Mouse (Mus musculus) hematopoietic stem cell, adult 5-6 weeks (primary cell): ENCODE data around the gene Eps15. TPM values are rescaled to one million over a fixed set of nuclear protein-coding genes. Genes with fewer than 3 reads are reported as not detected.

Source experiments
- ATAC-seq, 2 experiments: fragments of 125-278 bp in 1 of 2; replicated peaks in 1 of 2; 2 replicates each; pipeline ENCODE4 v1.8.0; 2016 to 2017; ENCODE audit warnings: inconsistent platforms in 2 of 2, mild to moderate bottlenecking in 2 of 2, moderate number of reproducible peaks in 2 of 2, low read depth in 1 of 2, moderate TSS enrichment in 1 of 2; ENCODE audit not compliant: low FRiP score in 2 of 2, poor library complexity in 2 of 2, severe bottlenecking in 2 of 2, insufficient read depth in 1 of 2, low TSS enrichment in 1 of 2
- total RNA-seq: library from RNA; stranded (forward); fragments of 172-1452, 232-1000 nt; gene quantifications from 2 replicates; pipeline ENCODE4 v1.2.3, GENCODE M21; 2017

The Eps15 gene
- total RNA-seq, 1 experiment from 2014 or later: 44.1 TPM

- ATAC-seq: no peak
Measured at GRCm38 (mm10) chr4:109411377-109411967, 131.4 kb downstream of the Eps15 start.

- ATAC-seq: no peak
Measured at GRCm38 (mm10) chr4:109412233-109412632, 132.2 kb downstream of the Eps15 start.

DNA sequence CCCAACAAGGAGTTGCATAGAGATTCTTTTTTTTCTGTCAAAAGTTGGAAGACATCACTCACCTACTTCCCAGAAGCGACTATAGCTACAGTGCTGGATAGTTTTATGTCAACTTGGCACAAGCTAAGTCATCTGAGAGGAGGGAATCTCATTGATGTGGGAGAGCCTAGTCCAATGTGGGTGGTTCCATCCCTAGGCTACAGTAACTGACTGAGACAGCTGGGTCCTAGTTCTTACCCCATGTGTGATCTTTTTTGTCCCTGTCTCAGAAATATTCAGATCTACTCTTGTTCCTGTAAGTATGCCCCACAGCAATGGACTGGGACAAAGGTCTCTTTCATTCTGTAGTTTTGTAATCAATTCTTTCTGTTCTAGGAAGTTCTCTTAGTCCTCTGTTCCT is 137.9 kb downstream of the Eps15 start:
- ATAC-seq: no peak

DNA sequence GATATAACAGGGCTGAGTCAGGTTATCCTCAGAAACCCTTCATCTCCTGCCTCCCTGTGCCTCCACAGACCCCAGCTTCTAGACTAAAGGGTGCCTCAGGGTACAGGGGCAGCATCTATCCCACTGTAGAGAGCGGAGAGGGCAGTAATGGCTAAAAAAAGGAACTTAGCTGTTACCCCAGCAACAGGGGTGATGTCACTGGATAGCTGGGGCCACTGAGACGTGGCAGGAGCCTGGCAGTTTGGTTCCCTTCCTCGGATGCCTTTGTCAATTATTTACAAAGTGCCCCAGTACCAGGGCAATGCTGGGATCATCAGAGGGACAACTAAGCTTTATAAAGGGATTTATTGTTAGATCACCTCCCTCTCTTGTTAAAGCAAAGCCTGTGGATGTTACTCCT is 138.9 kb downstream of the Eps15 start:
- ATAC-seq: peak; percentile 82 to 93

- no peak for ATAC-seq
Measured at GRCm38 (mm10) chr4:109419563-109419962, 139.5 kb downstream of the Eps15 start.

DNA sequence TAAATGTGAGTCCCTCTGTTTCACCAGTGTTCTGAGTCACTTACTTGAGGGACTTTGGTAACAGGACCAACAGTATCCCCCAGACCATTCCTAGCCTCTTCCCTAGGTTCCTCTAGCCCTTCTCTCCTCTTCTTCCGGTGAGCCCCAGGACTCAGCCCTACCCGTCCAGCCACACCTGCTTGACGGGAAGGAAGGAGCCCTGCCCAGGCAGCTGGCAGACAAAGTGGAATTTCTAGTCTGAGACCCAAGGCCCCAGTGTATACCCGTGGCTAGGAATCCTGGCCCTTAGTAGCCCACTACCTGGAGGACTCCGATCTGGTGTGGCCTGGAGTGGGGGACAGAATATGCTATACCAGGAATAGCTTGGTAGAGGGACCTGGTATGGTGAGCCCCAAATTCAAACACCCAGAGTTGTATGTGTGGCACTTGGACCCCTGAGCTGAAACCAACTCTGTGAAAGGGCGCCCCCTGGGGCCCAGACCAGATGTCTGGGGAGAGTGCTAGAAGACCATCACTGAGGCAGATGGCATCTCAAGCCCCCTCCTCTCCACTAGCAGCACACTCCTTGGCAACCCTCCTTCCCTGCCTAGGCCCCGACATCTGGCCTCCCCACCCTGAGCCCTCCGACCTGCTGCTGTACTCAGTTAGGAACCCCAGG is 140.2 kb downstream of the Eps15 start:
- ATAC-seq: 0 out of 4 replicates have a peak, but pooled peaks of 1 of the 2 experiments have one; percentile 20

DNA sequence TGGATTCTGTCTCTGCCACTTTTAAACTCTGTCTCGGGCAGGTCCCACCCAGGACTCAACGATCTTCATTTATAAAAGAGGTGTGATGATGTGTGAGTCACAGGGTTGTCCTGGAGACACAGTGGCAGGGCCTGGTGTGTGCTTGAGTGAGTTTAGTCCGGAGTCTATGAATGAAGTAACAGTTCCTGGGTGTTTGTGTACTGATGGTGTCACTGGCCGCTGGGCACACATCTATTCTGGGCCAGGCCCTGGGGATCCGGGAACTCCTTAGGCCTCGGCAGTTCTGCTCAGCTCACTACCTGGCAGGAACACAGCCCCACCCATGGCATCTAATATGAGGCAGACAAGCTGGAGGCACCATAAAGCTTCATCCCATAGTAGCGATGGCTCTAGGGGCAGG is 141.5 kb downstream of the Eps15 start:
- ATAC-seq: no peak

DNA sequence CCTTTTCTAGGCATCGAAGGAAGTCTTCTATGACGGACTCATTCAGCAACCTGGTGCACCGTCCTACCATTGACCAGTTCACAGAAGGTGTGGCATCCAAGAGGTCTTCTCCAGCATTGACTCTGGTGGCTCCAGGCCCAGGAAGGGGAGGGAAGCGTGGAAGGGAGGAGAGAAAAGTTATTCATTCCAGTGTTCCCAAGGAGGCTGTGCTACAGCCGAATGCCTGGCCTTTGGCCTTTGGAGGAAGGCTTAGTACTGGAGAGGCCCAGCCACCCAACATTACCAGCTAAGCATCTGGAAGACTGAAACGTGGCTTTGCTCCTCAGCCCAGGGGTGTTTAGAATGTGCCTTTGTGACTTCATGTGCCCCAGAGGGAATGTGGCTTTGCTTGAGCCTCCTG is 142.4 kb downstream of the Eps15 start:
- no peak for ATAC-seq

- no peak for ATAC-seq
Measured at GRCm38 (mm10) chr4:109423438-109423837, 143.4 kb downstream of the Eps15 start.

- no peak for ATAC-seq
Measured at GRCm38 (mm10) chr4:109427058-109427457, 147.0 kb downstream of the Eps15 start.

DNA sequence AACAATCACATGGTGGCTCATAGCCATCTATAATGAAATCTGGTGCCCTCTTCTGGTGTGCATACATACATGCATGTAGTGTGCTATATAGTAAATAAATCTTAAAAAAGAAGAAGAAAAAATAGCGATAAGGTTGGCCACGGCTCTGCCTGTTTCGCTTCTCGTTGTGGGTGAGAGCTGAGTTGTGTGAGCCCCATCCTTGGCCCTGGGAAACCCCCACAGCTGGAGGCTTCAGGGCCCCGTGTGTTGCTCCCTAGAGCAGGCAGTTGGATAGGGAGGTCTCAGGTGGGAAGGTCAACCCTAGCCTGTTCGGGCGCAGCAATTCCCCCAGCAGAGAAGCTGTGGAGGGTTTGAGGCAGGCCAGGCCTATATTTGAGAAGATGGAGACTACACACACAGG is 150.2 kb downstream of the Eps15 start:
- ATAC-seq: no peak

DNA sequence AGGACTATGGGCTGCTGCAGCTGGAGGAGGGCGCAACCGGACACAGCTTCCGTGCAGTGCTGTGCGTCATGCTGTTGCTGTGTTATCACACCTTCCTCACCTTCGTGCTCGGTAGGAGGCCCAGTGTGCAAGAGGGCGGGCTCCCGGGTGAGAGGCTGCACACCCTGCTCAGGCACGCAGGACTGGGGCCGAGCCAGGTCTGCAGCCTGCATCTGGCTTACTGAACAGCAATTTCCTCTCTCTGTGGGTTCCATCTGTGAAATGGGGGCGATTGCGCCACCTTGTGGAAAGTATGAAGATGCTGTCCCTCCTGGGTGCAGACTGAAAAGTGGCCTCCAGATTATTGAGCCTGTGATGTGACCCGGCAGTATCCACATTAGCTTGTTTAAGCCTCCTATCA is 150.8 kb downstream of the Eps15 start:
- peak; percentile 47 to 54; a peak in 3 of 4 replicates for ATAC-seq

- no peak for ATAC-seq
Measured at GRCm38 (mm10) chr4:109432668-109433375, 152.8 kb downstream of the Eps15 start.

DNA sequence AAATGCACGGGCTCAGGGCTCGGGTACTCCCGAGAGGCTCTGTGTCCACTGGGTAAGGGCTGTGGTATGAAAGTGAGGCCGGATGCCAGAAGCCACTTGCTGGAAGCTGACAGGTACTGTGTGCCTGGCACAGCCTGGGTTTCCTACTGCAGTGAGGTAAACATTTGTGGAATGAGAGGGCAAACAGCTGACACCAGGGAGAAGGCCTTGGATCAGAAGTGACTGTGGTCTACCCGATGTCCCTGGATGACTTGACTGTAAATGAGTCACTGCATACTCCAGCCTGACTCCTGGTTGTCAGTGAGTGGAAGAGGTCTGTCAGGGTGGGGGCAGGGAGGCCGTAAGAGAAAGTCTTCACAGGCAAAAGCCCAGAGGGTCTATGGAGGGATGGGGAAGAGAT is 153.6 kb downstream of the Eps15 start:
- ATAC-seq: no peak

DNA sequence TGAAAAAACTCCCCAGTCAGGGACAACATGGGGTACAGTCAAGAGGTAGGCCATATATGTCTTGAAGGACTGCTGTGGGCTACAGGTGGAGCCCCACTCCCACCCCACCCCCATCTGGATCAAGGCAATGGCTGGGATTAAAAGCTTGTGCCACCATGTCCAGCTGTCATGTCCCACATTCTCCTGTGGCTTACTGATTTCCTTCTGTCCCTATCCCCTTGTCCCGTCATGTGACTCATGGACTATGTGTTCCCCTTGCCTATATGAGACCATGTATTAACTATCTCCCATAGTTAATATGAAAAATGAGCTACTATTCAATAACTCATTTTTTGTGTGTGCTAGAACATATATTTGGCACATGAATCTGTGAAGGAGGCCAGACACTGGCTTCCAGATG is 154.2 kb downstream of the Eps15 start:
- no peak for ATAC-seq
